In genomic region chr9:72985250-72986220, GRCm38 (mm10) we compare ENCODE assay signal across 8 mouse cellular contexts. TPM values are rescaled to one million over a fixed set of nuclear protein-coding genes. Genes with fewer than 3 reads are reported as not detected.
DNase-seq lines count a peak whose midpoint lies in the region; ATAC-seq and TF ChIP-seq lines count a peak whose summit lies in the region.

Ccpg1os (minus strand) TSS chr9:72985382.
Ccpg1 (plus strand) TSS chr9:72985429.

- ATAC-seq in frontal cortex, adult (ENCODE audit: low TSS enrichment), result peak; percentile 99
- peak; percentile 100 for ATAC-seq in lung, postnatal 0 days

- DNase-seq in MN1 (ENCODE audit: low spot score), result peak; percentile 97
- peak; percentile 97 for DNase-seq in cerebellum, adult 9-10 months
- DNase-seq in hindbrain, embryonic 10.5 days (ENCODE audit: low spot score), result peak; percentile 97
- peak; percentile 99 for DNase-seq in layer of hippocampus, adult 9-11 months
- DNase-seq in lung, postnatal 0 days (ENCODE audit: low spot score), result peak; percentile 99
- DNase-seq in ovary, postnatal 14 days (ENCODE audit: low spot score), result peak; percentile 87
- peak; percentile 97 for DNase-seq in thymus, postnatal 14 days

- peaks cover 19% of the 10 kb centered on the region for H3K4me1 ChIP-seq in hindbrain, embryonic 10.5 days (replicated peaks)
- H3K4me1 ChIP-seq in lung, postnatal 0 days (ENCODE audit: insufficient read depth, low read depth, low read length), result peaks cover 13% of the 10 kb centered on the region

- TF ChIP-seq CTCF in lung, postnatal 0 days (IDR thresholded peaks at IDR 0.05), result peak; percentile 46

- under 1% methylated on average over 88 of the region's 88 CpGs for WGBS in hindbrain, embryonic 10.5 days
- WGBS in lung, postnatal 0 days, result under 1% methylated on average over 88 of the region's 88 CpGs

- peak within 1 kb of the TSS; percentile 82 for H3K4me2 ChIP-seq in lung, postnatal 0 days (replicated peaks; ENCODE audit: low read depth, low read length)

- peak within 1 kb of the TSS; percentile 92 for H3K4me3 ChIP-seq in hindbrain, embryonic 10.5 days
- peak within 1 kb of the TSS; percentile 86 for H3K4me3 ChIP-seq in lung, postnatal 0 days (ENCODE audit: low read depth, low read length)

- H3K36me3 ChIP-seq in hindbrain, embryonic 10.5 days, result no peaks in the 10 kb centered on the region
- no peaks in the 10 kb centered on the region for H3K36me3 ChIP-seq in lung, postnatal 0 days (ENCODE audit: insufficient read depth, low read length)

- no peaks in the 10 kb centered on the region for H3K9me3 ChIP-seq in hindbrain, embryonic 10.5 days
- no peaks in the 10 kb centered on the region for H3K9me3 ChIP-seq in lung, postnatal 0 days (ENCODE audit: low read length)

- no peak for TF ChIP-seq EP300 in lung, postnatal 0 days (IDR thresholded peaks at IDR 0.05)

- H3K9ac ChIP-seq in lung, postnatal 0 days (replicated peaks; ENCODE audit: low read depth), result peak within 1 kb of the TSS; percentile 73

- no peaks in the 10 kb centered on the region for H3K27me3 ChIP-seq in hindbrain, embryonic 10.5 days (ENCODE audit: insufficient read depth, poor library complexity, severe bottlenecking)
- H3K27me3 ChIP-seq in lung, postnatal 0 days (replicated peaks; ENCODE audit: insufficient read depth, low read length), result no peaks in the 10 kb centered on the region

- H3K27ac ChIP-seq in hindbrain, embryonic 10.5 days, result peak within 1 kb of the TSS; percentile 86
- peak within 1 kb of the TSS; percentile 74 for H3K27ac ChIP-seq in lung, postnatal 0 days (ENCODE audit: low read length)

RNA-seq across cellular contexts. Expression of gene Ccpg1os, which starts in this region (rescaled TPM):
- polyA plus RNA-seq in hindbrain, embryonic 10.5 days (2016; fragmentation: Nextera tagmentation; extraction: Ambion mirVana), result 21.8 and 27.6 TPM in 2 replicates
- polyA plus RNA-seq in lung, postnatal 0 days (2015; fragmentation: Nextera tagmentation; extraction: Ambion mirVana), result 31.2 and 38.3 TPM in 2 replicates

RNA-seq across cellular contexts. Expression of gene Ccpg1, which starts in this region (rescaled TPM):
- 20.3 and 21.9 TPM in 2 replicates for polyA plus RNA-seq in hindbrain, embryonic 10.5 days (2016; fragmentation: Nextera tagmentation; extraction: Ambion mirVana)
- polyA plus RNA-seq in lung, postnatal 0 days (2015; fragmentation: Nextera tagmentation; extraction: Ambion mirVana), result 56.0 and 62.6 TPM in 2 replicates

Comparison
In these comparisons a context has a peak if more than half of its experiments do, and no peak if none do; other contexts are left out.
1. Peak in every context shown above with its lines: DNase-seq, ATAC-seq, H3K4me3 ChIP-seq and H3K27ac ChIP-seq.